Mouse (Mus musculus): ENCODE data around the gene Slc35a1.

- TF ChIP-seq EP300 (IDR thresholded peaks at IDR 0.05), result no peak
- TF ChIP-seq CTCF (IDR thresholded peaks at IDR 0.05), result no peak
Observed at GRCm38 (mm10) chr4:34720127-34720895, 33.1 kb upstream of the Slc35a1 start.
